Mouse (Mus musculus): ENCODE data around the gene Pdzd4.

DNA sequence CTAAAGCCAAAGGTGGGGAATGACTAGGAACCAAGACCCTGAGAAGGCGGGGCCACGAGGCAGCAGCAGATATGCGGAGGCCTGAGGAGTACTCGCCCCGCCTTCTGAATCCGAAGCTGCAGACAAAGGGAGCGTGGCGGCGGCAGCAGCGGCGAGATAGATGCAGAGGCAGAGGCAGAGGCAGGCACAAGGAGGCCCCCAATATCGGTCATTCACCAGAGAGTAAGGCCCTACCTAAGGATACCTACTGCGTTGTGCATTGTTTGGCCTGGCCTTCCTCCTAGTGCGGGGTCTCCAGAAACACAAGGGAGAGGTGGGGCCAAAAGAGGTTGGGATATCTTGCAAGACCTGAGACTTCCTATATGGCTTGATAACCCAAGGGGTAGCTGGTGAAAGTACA lies 9.7 kb downstream of the Pdzd4 start:
- no peak for TF ChIP-seq POLR2A (IDR thresholded peaks at IDR 0.05; ENCODE audit: low read depth, low read length)
- TF ChIP-seq CTCF (IDR thresholded peaks at IDR 0.05; ENCODE audit: extremely low read depth, insufficient read depth, insufficient read length, insufficient replicate concordance), result no peak

All from spleen, adult 2 months (tissue).